Comparison of ENCODE assay signal across 8 mouse cellular contexts in the genomic region with DNA sequence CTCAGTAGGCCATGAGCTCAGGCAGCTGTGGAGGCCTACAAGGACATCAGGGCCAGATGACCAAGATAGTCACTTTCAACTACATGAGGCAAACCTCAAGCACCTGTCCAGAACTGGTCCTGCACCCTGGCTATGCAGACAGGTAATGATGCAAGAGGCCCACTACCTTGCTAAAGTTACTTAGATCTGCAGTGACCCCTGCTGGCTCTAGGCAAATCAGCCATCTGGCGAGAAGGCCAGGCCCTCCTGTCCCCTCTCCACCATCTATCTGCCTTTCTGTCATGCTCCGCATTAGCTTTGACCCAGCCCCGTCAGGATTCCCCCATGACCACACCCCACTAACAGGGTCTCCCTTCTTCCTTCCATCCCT. TPM values are rescaled to one million over a fixed set of nuclear protein-coding genes. Genes with fewer than 3 reads are reported as not detected.
A peak's percentile ranks its signal among the peaks of the same experiment; 100 is the strongest.
DNase-seq lines count a peak whose midpoint lies in the region; ATAC-seq and TF ChIP-seq lines count a peak whose summit lies in the region.

No protein-coding gene starts in this region.

- in situ Hi-C loops in ES-E14 (cut with MboI; ENCODE audit: low sequenced_read_pairs in 2 of 2, unreplicated experiment in 2 of 2), result no loop called here

- no peaks in the 10 kb centered on the region for H3K27me3 ChIP-seq in embryonic facial prominence, embryonic 14.5 days (replicated peaks; ENCODE audit: control insufficient read depth, insufficient read depth, low read length)
- H3K27me3 ChIP-seq in liver, embryonic 11.5 days (replicated peaks; ENCODE audit: control insufficient read depth, insufficient read depth, low read length), result no peaks in the 10 kb centered on the region

- no peak overlapping the region for H3K9ac ChIP-seq in ES-E14 (ENCODE audit: insufficient read depth, low read depth, low read length, poor library complexity, severe bottlenecking)
- no peak overlapping the region for H3K9ac ChIP-seq in embryonic facial prominence, embryonic 14.5 days (ENCODE audit: low read depth, low read length)
- no peak overlapping the region for H3K9ac ChIP-seq in liver, embryonic 11.5 days (ENCODE audit: low read depth, low read length)

- peaks cover 0 to 8% of the 10 kb centered on the region in 2 experiments; a peak in 3 of 4 replicates for H3K4me1 ChIP-seq in ES-E14 (ENCODE audit: control insufficient read depth in 2 of 2, insufficient read depth in 2 of 2, low read length in 2 of 2, poor library complexity in 1 of 2)
- peaks cover 22% of the 10 kb centered on the region for H3K4me1 ChIP-seq in embryonic facial prominence, embryonic 14.5 days (ENCODE audit: control insufficient read depth, insufficient read depth, low read length)
- peaks cover 15% of the 10 kb centered on the region for H3K4me1 ChIP-seq in liver, embryonic 11.5 days (replicated peaks; ENCODE audit: control insufficient read depth, insufficient read depth, low read length)

- no peaks in the 10 kb centered on the region for H3K9me3 ChIP-seq in ES-E14 (ENCODE audit: control insufficient read depth, insufficient read depth, low read depth, low read length)
- H3K9me3 ChIP-seq in embryonic facial prominence, embryonic 14.5 days (ENCODE audit: control insufficient read depth, low read length), result peaks cover 3% of the 10 kb centered on the region; the same call in 1 of the 2 replicates
- peaks cover 3% of the 10 kb centered on the region for H3K9me3 ChIP-seq in liver, embryonic 11.5 days (ENCODE audit: control insufficient read depth, low read length)

- DNase-seq in CD4-positive helper T cell, adult 2 months (ENCODE audit: low read depth, low spot score), result peak; percentile 68
- no peak for DNase-seq in ES-E14 (ENCODE audit: low read depth, low spot score)
- peak; percentile 65 for DNase-seq in embryonic facial prominence, embryonic 14.5 days (ENCODE audit: low spot score)
- peak; percentile 52 for DNase-seq in liver, embryonic 11.5 days (ENCODE audit: low spot score)
- peak; percentile 19 to 49 for DNase-seq in spleen, postnatal 14 days (ENCODE audit: low spot score in 2 of 2)
- no peak for DNase-seq in frontal cortex, adult 2 months (ENCODE audit: extremely low spot score in 1 of 2, low spot score in 1 of 2)
- DNase-seq in frontal cortex, postnatal 36 days (ENCODE audit: low spot score in 2 of 2), result no peak
- DNase-seq in left cerebral cortex, adult 18-20 months (ENCODE audit: low spot score in 2 of 2), result no peak

- no peak for ATAC-seq in embryonic facial prominence, embryonic 14.5 days (ENCODE audit: low read depth)
- ATAC-seq in liver, embryonic 11.5 days (replicated peaks; ENCODE audit: low FRiP score), result peak; percentile 48

- no peak overlapping the region for H3K4me2 ChIP-seq in embryonic facial prominence, embryonic 14.5 days (ENCODE audit: low read depth, low read length)
- no peak overlapping the region for H3K4me2 ChIP-seq in liver, embryonic 11.5 days

- no peaks in the 10 kb centered on the region for H3K36me3 ChIP-seq in ES-E14 (ENCODE audit: control insufficient read depth, insufficient read depth, low read length, poor library complexity, severe bottlenecking)
- no peaks in the 10 kb centered on the region for H3K36me3 ChIP-seq in embryonic facial prominence, embryonic 14.5 days (ENCODE audit: control insufficient read depth, insufficient read depth, low read length)
- H3K36me3 ChIP-seq in liver, embryonic 11.5 days (ENCODE audit: control insufficient read depth, insufficient read depth, low read length), result no peaks in the 10 kb centered on the region

- H3K4me3 ChIP-seq in ES-E14 (ENCODE audit: insufficient read depth in 1 of 2, low read depth in 1 of 2, low read length in 2 of 2, poor library complexity in 1 of 2, severe bottlenecking in 1 of 2), result no peak overlapping the region
- H3K4me3 ChIP-seq in embryonic facial prominence, embryonic 14.5 days (ENCODE audit: low read depth, low read length), result no peak overlapping the region
- no peak overlapping the region for H3K4me3 ChIP-seq in liver, embryonic 11.5 days (ENCODE audit: low read depth, low read length)

- no peak overlapping the region for H3K27ac ChIP-seq in ES-E14 (ENCODE audit: insufficient read depth, low read depth, low read length, poor library complexity, severe bottlenecking)
- H3K27ac ChIP-seq in embryonic facial prominence, embryonic 14.5 days (replicated peaks; ENCODE audit: low read depth, low read length), result no peak overlapping the region
- H3K27ac ChIP-seq in liver, embryonic 11.5 days (ENCODE audit: low read depth, low read length), result no peak overlapping the region

- WGBS in embryonic facial prominence, embryonic 14.5 days, result 52% methylated on average over 3 of the region's 3 CpGs
- 35% methylated on average over 3 of the region's 3 CpGs for WGBS in liver, embryonic 11.5 days

TF ChIP-seq in ES-E14, 5 proteins besides CTCF, POLR2A, EP300 and RAD21:
- TF ChIP-seq ZC3H11A (IDR thresholded peaks at IDR 0.05; ENCODE audit: borderline replicate concordance, low read depth, low read length), result peak; percentile 55; the same call in 1 of the 2 replicates
- TF ChIP-seq MAFK (IDR thresholded peaks at IDR 0.05; ENCODE audit: insufficient read depth, low read depth, low read length), result no peak
- no peak for TF ChIP-seq ZNF384 (IDR thresholded peaks at IDR 0.05; ENCODE audit: low read depth, low read length)

RNA-seq across cellular contexts. Expression of a gene that starts 35.7 kb away (rescaled TPM):
- total RNA-seq in ES-E14 (2012; rRNA removed), result 90.0 and 90.6 TPM in 2 replicates
- 112 and 128 TPM in 2 replicates for polyA plus RNA-seq in embryonic facial prominence, embryonic 14.5 days (2014; fragmentation: Nextera tagmentation; extraction: Ambion mirVana)
- polyA plus RNA-seq in liver, embryonic 11.5 days (2014; fragmentation: Nextera tagmentation; extraction: Ambion mirVana), result 141 and 143 TPM in 2 replicates
- polyA plus RNA-seq in frontal cortex, adult 2 months (2012; rRNA removed), result 94.8 and 106 TPM in 2 replicates
- 10 to 100 TPM; 85.6 to 86.3 TPM for total RNA-seq in left cerebral cortex, adult 18-20 months (2021)

RNA-seq across cellular contexts. Expression of a gene that starts 42.9 kb away (rescaled TPM):
- total RNA-seq in ES-E14 (2012; rRNA removed), result 53.0 and 112 TPM in 2 replicates
- polyA plus RNA-seq in embryonic facial prominence, embryonic 14.5 days (2014; fragmentation: Nextera tagmentation; extraction: Ambion mirVana), result 4.2 and 4.7 TPM in 2 replicates
- polyA plus RNA-seq in liver, embryonic 11.5 days (2014; fragmentation: Nextera tagmentation; extraction: Ambion mirVana), result 3.4 and 4.6 TPM in 2 replicates
- polyA plus RNA-seq in frontal cortex, adult 2 months (2012; rRNA removed), result 145 and 168 TPM in 2 replicates
- total RNA-seq in left cerebral cortex, adult 18-20 months (2021), result 10 to 100 TPM; 61.1 to 88.1 TPM

Comparison
In these comparisons a context has a peak if more than half of its experiments do, and no peak if none do; other contexts are left out.
1. DNase-seq: peak in CD4-positive helper T cell, adult 2 months (single experiment), embryonic facial prominence, embryonic 14.5 days (single experiment), liver, embryonic 11.5 days (single experiment) and spleen, postnatal 14 days (2 of 2); none in ES-E14 (single experiment), frontal cortex, adult 2 months (0 of 2), frontal cortex, postnatal 36 days (0 of 2) and left cerebral cortex, adult 18-20 months (0 of 2).
2. RNA of a gene that starts 42.9 kb away (polyA plus RNA-seq): 145 to 168 TPM in frontal cortex, adult 2 months; 4.2 to 4.7 TPM in embryonic facial prominence, embryonic 14.5 days and 3.4 to 4.6 TPM in liver, embryonic 11.5 days; every median in the first group is over 10 times any median in the second.